Mouse (Mus musculus): ENCODE results near the gene Ephb1. TPM values are rescaled to one million over a fixed set of nuclear protein-coding genes. Genes with fewer than 3 reads are reported as not detected.

Gene Ephb1
- polyA plus RNA-seq, 1 experiment from 2014 or later, result 42.3 TPM

DNA sequence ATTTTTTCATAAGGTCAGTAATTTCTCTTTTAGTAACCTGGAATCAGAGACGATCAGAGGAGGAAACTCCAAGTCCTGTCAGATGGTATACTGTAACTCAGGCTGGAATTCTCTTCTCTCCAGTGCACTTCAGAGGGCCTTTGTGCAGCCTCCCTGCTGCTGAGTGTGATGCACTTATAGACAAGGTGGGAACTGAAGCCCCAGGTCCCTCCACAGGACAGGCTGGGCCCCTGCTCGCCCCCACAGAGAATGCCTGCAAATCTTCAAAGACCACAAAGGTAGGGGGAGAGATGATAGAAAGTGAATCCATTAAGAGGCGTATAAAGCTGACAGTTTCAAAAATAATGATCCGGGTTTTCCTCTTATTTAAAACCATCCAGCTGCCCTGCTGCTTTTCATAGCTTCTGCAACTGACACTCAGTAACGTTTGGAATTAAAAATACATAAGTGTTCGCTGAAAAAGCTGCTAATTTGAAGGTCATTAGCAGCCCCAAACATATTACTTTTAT lies 446.7 kb downstream of the Ephb1 start:
- H3K4me1 ChIP-seq, result peaks cover 30% of the 10 kb centered on the region
- H3K4me2 ChIP-seq (replicated peaks), result no peak overlapping the region
- no peaks in the 10 kb centered on the region for H3K27me3 ChIP-seq
- H3K27ac ChIP-seq (replicated peaks), result no peak overlapping the region
- no peak overlapping the region for H3K9ac ChIP-seq (replicated peaks)
- no peaks in the 10 kb centered on the region for H3K36me3 ChIP-seq
- 46% methylated on average over 6 of the region's 6 CpGs for WGBS
- H3K9me3 ChIP-seq, result no peaks in the 10 kb centered on the region
- H3K4me3 ChIP-seq, result no peak overlapping the region
- ATAC-seq (replicated peaks), result no peak

DNA sequence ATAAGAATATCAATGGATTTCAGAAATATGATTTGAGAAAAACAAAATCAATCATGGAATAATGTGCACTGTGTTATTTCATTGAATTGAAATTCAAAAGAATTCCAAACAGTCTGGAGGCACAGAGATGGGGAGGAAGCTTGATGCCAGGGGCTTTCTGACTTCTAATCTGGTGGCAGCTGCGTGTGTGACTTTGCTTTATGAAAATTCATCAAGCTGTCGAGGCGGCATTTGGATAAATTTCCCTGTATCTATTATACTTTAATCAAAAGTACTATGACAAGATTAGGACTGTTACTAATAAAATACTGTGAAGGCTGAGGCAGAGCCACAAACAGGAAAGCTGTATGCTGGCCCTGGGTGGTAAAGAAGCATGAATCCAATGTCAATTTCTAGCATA lies 451.1 kb downstream of the Ephb1 start:
- Histone ChIP-seq H3K9ac (replicated peaks) (no peak overlapping the region), H3K4me3 (no peak overlapping the region), H3K4me1 (peaks cover 8% of the 10 kb centered on the region), H3K4me2 (replicated peaks) (no peak overlapping the region), H3K9me3 (no peaks in the 10 kb centered on the region), H3K36me3 (no peaks in the 10 kb centered on the region), H3K27me3 (no peaks in the 10 kb centered on the region), H3K27ac (replicated peaks) (no peak overlapping the region)
- ATAC-seq (replicated peaks), result no peak
- WGBS, result 42% methylated on average over 3 of the region's 3 CpGs

DNA sequence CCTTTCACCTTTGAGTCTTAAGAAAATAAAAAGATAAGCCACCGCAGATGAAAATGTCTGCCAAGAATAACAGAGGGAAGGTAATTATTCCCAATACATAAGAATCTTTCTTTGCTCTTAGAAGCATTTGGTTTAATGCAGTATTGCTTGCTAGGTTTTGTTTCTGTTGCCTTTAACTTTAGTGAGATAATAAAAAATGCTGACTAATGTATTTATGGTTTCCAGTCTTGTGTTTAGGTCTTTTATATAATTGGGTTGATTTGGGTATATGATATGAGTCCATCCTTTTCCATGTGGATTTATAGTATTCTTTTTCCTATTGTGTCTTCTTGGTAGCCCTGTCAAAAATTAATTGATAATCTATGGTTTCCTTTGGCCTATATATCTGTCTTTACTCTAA lies 456.6 kb downstream of the Ephb1 start:
- ATAC-seq (replicated peaks), result no peak
- no peak overlapping the region for H3K4me2 ChIP-seq (replicated peaks)
- 96% methylated on average over 1 of the region's 1 CpGs for WGBS

DNA sequence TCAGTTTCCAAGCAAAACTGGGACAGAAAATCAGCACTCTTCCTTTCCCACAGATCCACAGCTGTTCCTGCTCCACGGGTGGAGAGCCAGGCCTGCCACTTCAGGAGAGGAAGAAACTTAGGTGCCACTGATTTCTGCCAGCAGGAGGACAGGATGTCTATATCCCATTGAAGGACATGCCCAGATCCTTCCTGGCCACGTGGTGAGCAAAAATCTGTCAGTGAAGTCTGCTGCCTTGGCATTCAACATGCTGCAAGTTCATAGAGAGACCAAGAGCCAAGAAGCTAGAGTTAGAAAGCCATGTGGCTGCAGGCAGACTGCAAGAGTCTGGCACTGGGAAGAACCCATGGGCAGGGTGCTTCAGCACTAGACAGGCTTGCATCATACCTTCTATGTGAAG lies 471.2 kb downstream of the Ephb1 start:
- no peak for ATAC-seq (replicated peaks)
- Histone ChIP-seq H3K9me3 (no peaks in the 10 kb centered on the region), H3K4me3 (no peak overlapping the region), H3K27ac (replicated peaks) (no peak overlapping the region), H3K4me2 (replicated peaks) (no peak overlapping the region), H3K27me3 (no peaks in the 10 kb centered on the region), H3K9ac (replicated peaks) (no peak overlapping the region), H3K36me3 (no peaks in the 10 kb centered on the region), H3K4me1 (no peaks in the 10 kb centered on the region)
- 55% methylated on average over 2 of the region's 2 CpGs for WGBS

More for the DNA sequence above, 456.6 kb downstream of the Ephb1 start:
- Histone ChIP-seq H3K4me3 (no peak overlapping the region), H3K9ac (replicated peaks) (no peak overlapping the region), H3K27ac (replicated peaks) (no peak overlapping the region), H3K4me1 (no peaks in the 10 kb centered on the region), H3K36me3 (no peaks in the 10 kb centered on the region), H3K9me3 (no peaks in the 10 kb centered on the region), H3K27me3 (no peaks in the 10 kb centered on the region)

DNA sequence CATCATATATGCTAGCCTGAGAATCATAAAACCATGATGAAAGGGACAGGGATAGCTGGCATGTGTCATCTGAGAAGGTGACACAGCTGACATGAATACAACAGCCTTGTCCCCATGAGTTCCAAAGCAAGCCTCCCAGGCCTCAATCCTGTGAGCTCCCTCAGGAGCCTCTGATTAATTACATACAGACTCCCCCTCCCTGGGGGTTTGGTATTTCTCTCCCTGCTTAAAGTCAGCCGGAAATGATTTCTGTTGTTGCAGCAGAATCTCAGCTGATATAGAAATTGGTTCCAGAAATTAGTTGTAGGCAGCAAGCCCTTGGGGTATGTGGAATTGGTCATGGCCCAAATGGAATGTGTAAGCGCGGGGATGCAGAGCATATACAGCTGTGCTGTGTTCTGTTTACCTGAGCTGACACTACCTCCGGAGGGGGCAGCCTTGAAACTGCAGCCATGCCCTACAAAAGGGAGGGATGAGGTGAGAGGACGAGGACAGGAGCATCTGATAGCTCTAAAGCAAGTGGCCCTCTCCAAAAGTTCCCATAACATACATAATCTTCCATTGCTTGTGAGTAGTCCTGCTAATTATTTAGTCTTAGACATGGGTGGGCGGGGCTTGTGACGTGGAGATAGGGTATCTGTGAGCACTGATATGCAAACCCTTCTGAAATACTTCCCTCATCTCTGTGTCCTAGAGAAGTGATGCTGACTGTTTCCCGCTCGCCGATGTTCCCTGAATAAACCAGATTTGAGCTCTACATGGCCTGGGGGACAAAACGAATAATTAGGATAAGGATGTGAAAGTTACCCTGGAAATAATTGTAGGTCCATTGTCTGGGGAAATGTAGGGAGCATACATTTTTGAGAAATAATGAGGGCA lies 477.1 kb downstream of the Ephb1 start:
- Histone ChIP-seq H3K4me1 (no peaks in the 10 kb centered on the region), H3K27ac (replicated peaks) (no peak overlapping the region), H3K27me3 (no peaks in the 10 kb centered on the region), H3K36me3 (no peaks in the 10 kb centered on the region), H3K9ac (replicated peaks) (no peak overlapping the region), H3K4me3 (no peak overlapping the region), H3K9me3 (no peaks in the 10 kb centered on the region), H3K4me2 (replicated peaks) (no peak overlapping the region)
- no peak for ATAC-seq (replicated peaks)
- 81% methylated on average over 11 of the region's 11 CpGs for WGBS

DNA sequence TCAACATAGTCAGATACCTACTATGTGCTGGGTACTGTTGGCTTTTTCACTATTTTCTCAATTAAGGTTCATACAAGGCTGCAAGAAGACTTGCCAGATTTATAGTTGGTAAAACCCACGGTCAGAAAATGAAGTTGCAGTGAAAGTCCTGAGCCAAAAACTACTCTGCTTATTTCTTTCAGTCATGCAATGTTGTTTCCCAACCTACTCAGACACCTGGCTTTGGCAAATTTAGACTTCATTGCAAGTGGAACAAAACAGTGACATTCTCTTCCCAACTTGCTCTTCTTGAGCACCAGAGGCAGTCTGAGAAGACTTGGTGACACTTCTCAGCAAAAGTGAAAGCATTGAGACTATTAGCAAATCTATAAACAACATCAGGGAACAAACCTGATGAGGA lies 479.2 kb downstream of the Ephb1 start:
- ATAC-seq (replicated peaks), result no peak
- no peak overlapping the region for H3K4me3 ChIP-seq
- H3K9ac ChIP-seq (replicated peaks), result no peak overlapping the region
- no peaks in the 10 kb centered on the region for H3K9me3 ChIP-seq
- H3K4me1 ChIP-seq, result no peaks in the 10 kb centered on the region
- H3K27me3 ChIP-seq, result no peaks in the 10 kb centered on the region
- no peak overlapping the region for H3K27ac ChIP-seq (replicated peaks)
- WGBS, result 88% methylated on average over 1 of the region's 1 CpGs
- no peaks in the 10 kb centered on the region for H3K36me3 ChIP-seq
- H3K4me2 ChIP-seq (replicated peaks), result no peak overlapping the region

Small RNA genes lying within 50 kb of the gene (microRNA-seq; reads per million reads assigned to microRNA genes)
- not detected for gene Mir7243

Other genes with a start within 250 kb of the Ephb1 start
- gene Ky, start 151.1 kb upstream of the Ephb1 start, polyA plus RNA-seq (2015; fragmentation: Nextera tagmentation; extraction: Ambion mirVana), result 0.17 and 0.20 TPM in 2 replicates

Data from forebrain, embryonic 15.5 days (tissue).